Mouse (Mus musculus): ENCODE data around the gene Gnmt.

DNA sequence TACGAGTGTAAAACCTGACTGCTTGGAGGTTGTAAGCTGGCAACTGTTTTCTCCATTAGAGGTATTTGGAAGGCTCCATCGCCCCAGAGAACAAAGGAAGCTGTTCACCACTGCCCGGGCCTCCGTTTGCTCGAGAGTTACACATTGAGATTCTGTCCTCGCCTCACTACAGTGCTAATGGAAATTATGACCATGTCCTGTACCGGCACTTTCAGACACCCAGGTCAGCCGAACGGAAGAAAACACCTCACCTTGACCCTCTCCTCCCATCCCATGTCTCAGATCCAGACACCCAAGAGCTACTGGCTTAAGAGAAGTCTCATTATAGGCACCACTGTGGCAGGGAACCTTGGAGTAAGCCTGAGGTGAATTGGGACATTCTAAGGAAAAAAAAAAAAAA, 15.1 kb downstream of the Gnmt start:
- TF ChIP-seq CTCF (IDR thresholded peaks at IDR 0.05; ENCODE audit: borderline replicate concordance, insufficient read depth, low read length) (no peak), POLR2A (IDR thresholded peaks at IDR 0.05; ENCODE audit: low read depth, low read length) (no peak)

Data from embryonic fibroblast, embryonic 13.5 days (primary cell).